Mouse (Mus musculus): ENCODE measurements around the gene Phf6. TPM values are rescaled to one million over a fixed set of nuclear protein-coding genes. Genes with fewer than 3 reads are reported as not detected.
"Not testable (repeated sequence)": the region's sequence is repeated elsewhere in the genome, so short reads cannot be mapped to it uniquely, and the experiment has no call there.

Phf6 gene
- polyA plus RNA-seq, 1 experiment from 2014 or later, result 64.7 TPM

GRCm38 (mm10) chrX:52987905-52988783 lies 76.1 kb downstream of the Phf6 start, which contains the start of gene Hprt:
Hprt (plus strand) TSS chrX:52988137.
- H3K4me2 ChIP-seq, result peak within 1 kb of the TSS; percentile 57
- no peaks in the 10 kb centered on the region for H3K27me3 ChIP-seq
- no peaks in the 10 kb centered on the region for H3K9me3 ChIP-seq
- H3K4me3 ChIP-seq, result peak within 1 kb of the TSS; percentile 64
- 24% methylated on average over 72 of the region's 72 CpGs for WGBS
- peak within 1 kb of the TSS; percentile 88 for H3K27ac ChIP-seq
- ATAC-seq (ENCODE audit: insufficient number of reproducible peaks, insufficient read depth, low FRiP score, low TSS enrichment, low read depth), result peak; percentile 91
- peak within 1 kb of the TSS; percentile 84 for H3K9ac ChIP-seq
- peaks cover 7% of the 10 kb centered on the region for H3K4me1 ChIP-seq
- no peaks in the 10 kb centered on the region for H3K36me3 ChIP-seq

GRCm38 (mm10) chrX:52994726-52995125 lies 82.7 kb downstream of the Phf6 start:
- H3K9ac ChIP-seq; ATAC-seq (ENCODE audit: insufficient number of reproducible peaks, insufficient read depth, low FRiP score, low TSS enrichment, low read depth); H3K4me2 ChIP-seq; H3K36me3 ChIP-seq; H3K27me3 ChIP-seq; H3K27ac ChIP-seq; H3K4me3 ChIP-seq; H3K9me3 ChIP-seq; H3K4me1 ChIP-seq: not testable (repeated sequence)
- 83% methylated on average over 5 of the region's 5 CpGs for WGBS

- WGBS, result 61% methylated on average over 4 of the region's 4 CpGs
These were observed 92.8 kb downstream of the Phf6 start for GRCm38 (mm10) chrX:53004887-53005286.

GRCm38 (mm10) chrX:53006062-53006461 lies 94.0 kb downstream of the Phf6 start:
- Histone ChIP-seq H3K9me3 (no peaks in the 10 kb centered on the region), H3K36me3 (peaks cover 4% of the 10 kb centered on the region; the same call in 1 of the 2 replicates), H3K27ac (no peak overlapping the region), H3K27me3 (no peaks in the 10 kb centered on the region), H3K9ac (no peak overlapping the region), H3K4me1 (no peaks in the 10 kb centered on the region), H3K4me2 (no peak overlapping the region), H3K4me3 (no peak overlapping the region)
- WGBS, result 43% methylated on average over 3 of the region's 3 CpGs
- no peak for ATAC-seq (ENCODE audit: insufficient number of reproducible peaks, insufficient read depth, low FRiP score, low TSS enrichment, low read depth)

More at GRCm38 (mm10) chrX:53004887-53005286, 92.8 kb downstream of the Phf6 start:
- not testable (repeated sequence) for H3K4me2 ChIP-seq; H3K4me1 ChIP-seq; H3K4me3 ChIP-seq; ATAC-seq (ENCODE audit: insufficient number of reproducible peaks, insufficient read depth, low FRiP score, low TSS enrichment, low read depth); H3K9ac ChIP-seq; H3K27ac ChIP-seq; H3K9me3 ChIP-seq; H3K27me3 ChIP-seq
- peaks cover 11% of the 10 kb centered on the region for H3K36me3 ChIP-seq

Other genes with a start within 250 kb of the Phf6 start
- 0.40 TPM in 1 of 2 replicates, not detected in the other for gene Ccdc160, start 121.1 kb upstream of the Phf6 start, polyA plus RNA-seq (2015; fragmentation: Nextera tagmentation; extraction: Ambion mirVana)
- 95.3 and 97.0 TPM in 2 replicates for gene Hprt, start 75.9 kb downstream of the Phf6 start, polyA plus RNA-seq (2015; fragmentation: Nextera tagmentation; extraction: Ambion mirVana)

Measured in embryonic facial prominence, embryonic 13.5 days (tissue).